Mouse (Mus musculus): ENCODE measurements around the gene Chd6.

The Chd6 gene

GRCm38 (mm10) chr2:161108933-161109371 is at the start of gene Chd6:
Gene Chd6, minus strand, starts transcription at chr2:161109075.
- DNase-seq (ENCODE audit: extremely low spot score): peak; percentile 94

GRCm38 (mm10) chr2:161150004-161150842 is 41.3 kb upstream of the Chd6 start:
- no peak for DNase-seq (ENCODE audit: extremely low spot score)

GRCm38 (mm10) chr2:161148428-161149020 is 39.6 kb upstream of the Chd6 start:
- DNase-seq (ENCODE audit: extremely low spot score): no peak

- DNase-seq (ENCODE audit: extremely low spot score): peak; percentile 8
Observed at GRCm38 (mm10) chr2:161147656-161148427, 39.0 kb upstream of the Chd6 start.

- no peak for DNase-seq (ENCODE audit: extremely low spot score)
Observed at GRCm38 (mm10) chr2:161144799-161145198, 35.9 kb upstream of the Chd6 start.

- no peak for DNase-seq (ENCODE audit: extremely low spot score)
Observed at GRCm38 (mm10) chr2:161138672-161139536, 30.0 kb upstream of the Chd6 start.

GRCm38 (mm10) chr2:161136999-161137398 is 28.1 kb upstream of the Chd6 start:
- no peak for DNase-seq (ENCODE audit: extremely low spot score)

- no peak for DNase-seq (ENCODE audit: extremely low spot score)
Observed at GRCm38 (mm10) chr2:161128367-161129111, 19.7 kb upstream of the Chd6 start.

- DNase-seq (ENCODE audit: extremely low spot score): no peak
Observed at GRCm38 (mm10) chr2:161112011-161112410, 3.1 kb upstream of the Chd6 start.

- no peak for DNase-seq (ENCODE audit: extremely low spot score)
Observed at GRCm38 (mm10) chr2:161109398-161109821, 535 bp upstream of the Chd6 start.

GRCm38 (mm10) chr2:161108085-161108927 is 569 bp downstream of the Chd6 start:
- no peak for DNase-seq (ENCODE audit: extremely low spot score)

- no peak for DNase-seq (ENCODE audit: extremely low spot score)
Observed at GRCm38 (mm10) chr2:161107236-161107635, 1.6 kb downstream of the Chd6 start.

- DNase-seq (ENCODE audit: extremely low spot score): no peak
Observed at GRCm38 (mm10) chr2:161103769-161104168, 5.1 kb downstream of the Chd6 start.

GRCm38 (mm10) chr2:161102102-161102501 is 6.8 kb downstream of the Chd6 start:
- no peak for DNase-seq (ENCODE audit: extremely low spot score)

GRCm38 (mm10) chr2:161097746-161098145 is 11.1 kb downstream of the Chd6 start:
- no peak for DNase-seq (ENCODE audit: extremely low spot score)

- no peak for DNase-seq (ENCODE audit: extremely low spot score)
Observed at GRCm38 (mm10) chr2:161090746-161091405, 18.0 kb downstream of the Chd6 start.

- no peak for DNase-seq (ENCODE audit: extremely low spot score)
Observed at GRCm38 (mm10) chr2:161090200-161090599, 18.7 kb downstream of the Chd6 start.

- DNase-seq (ENCODE audit: extremely low spot score): no peak
Observed at GRCm38 (mm10) chr2:161078590-161078989, 30.3 kb downstream of the Chd6 start.

- no peak for DNase-seq (ENCODE audit: extremely low spot score)
Observed at GRCm38 (mm10) chr2:161076262-161076661, 32.6 kb downstream of the Chd6 start.
